Mouse (Mus musculus) cerebellum, adult 9-10 months (tissue): ENCODE data around the gene Angptl8.
"Not testable (repeated sequence)": the region's sequence is repeated elsewhere in the genome, so short reads cannot be mapped to it uniquely, and the experiment has no call there.

Experiments used
- DNase-seq: peaks from one replicate; pipeline ENCODE4 v3.0.0; 2022

The Angptl8 gene

GRCm38 (mm10) chr9:21851084-21851483, 15.8 kb downstream of the Angptl8 start:
- no peak for DNase-seq

GRCm38 (mm10) chr9:21852128-21853091, 17.1 kb downstream of the Angptl8 start, which contains the start of gene Dock6:
Dock6 (minus strand) TSS chr9:21852635.
- peak; percentile 65 for DNase-seq

DNA sequence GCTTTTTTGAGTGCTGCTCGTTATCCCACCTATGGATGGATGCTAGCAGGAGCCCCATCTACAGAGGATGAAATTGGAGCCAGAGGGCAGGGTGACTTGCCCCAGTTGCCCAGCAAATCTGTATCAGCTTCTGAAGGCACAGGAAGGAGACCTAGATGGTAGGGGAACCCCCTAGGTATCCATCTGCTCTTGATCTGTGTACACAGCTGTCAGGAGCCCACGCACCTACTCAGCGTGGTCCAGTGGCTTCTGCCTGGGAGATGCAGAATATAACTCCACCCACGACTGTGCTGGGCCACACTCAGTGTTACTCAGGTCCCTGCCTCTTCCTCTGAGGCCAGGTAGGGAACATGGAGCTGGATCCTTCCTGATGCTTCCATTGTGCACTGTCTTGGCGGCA, 18.7 kb downstream of the Angptl8 start:
- DNase-seq = no peak

GRCm38 (mm10) chr9:21854894-21855293, 19.6 kb downstream of the Angptl8 start:
- DNase-seq = no peak

DNA sequence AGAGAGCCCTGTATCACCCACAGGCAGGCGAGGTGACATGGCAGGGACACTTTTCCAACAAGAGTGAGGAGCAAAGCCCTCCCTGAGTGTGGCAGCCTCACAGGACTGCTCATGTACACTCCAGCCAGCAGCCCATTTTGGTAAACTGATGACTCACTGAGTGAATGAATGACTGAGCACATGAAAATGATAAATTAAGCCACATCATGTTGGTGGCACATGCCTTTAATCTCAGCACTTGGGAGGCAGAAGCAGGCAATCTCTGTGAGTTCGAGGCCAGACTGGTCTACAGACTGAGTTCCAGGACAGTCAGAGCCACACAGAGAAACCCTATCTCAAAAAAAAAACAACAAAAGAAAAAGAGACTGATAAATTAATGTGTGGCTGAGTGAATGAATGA, 22.2 kb downstream of the Angptl8 start:
- DNase-seq = no peak

GRCm38 (mm10) chr9:21858084-21858483, 22.8 kb downstream of the Angptl8 start:
- no peak for DNase-seq

DNA sequence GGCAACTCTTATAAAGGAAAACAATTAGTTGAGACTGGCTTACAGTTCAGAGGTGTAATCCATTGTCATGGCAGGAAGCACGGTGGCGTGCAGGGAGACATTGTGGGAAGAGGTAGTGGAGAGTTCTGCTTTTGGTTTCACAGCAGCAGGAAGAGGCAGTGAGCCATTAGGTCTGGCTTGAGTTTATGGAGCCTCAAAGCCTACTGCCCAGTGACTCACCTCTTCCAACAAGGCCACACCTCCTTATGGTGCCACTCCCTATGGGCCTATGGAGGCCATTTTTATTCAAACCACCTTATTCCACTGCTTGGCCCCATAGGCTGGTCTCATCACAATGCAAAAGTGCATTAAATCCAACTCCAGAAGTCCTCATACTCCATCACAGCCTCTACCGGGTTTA, 24.3 kb downstream of the Angptl8 start:
- no peak for DNase-seq

DNA sequence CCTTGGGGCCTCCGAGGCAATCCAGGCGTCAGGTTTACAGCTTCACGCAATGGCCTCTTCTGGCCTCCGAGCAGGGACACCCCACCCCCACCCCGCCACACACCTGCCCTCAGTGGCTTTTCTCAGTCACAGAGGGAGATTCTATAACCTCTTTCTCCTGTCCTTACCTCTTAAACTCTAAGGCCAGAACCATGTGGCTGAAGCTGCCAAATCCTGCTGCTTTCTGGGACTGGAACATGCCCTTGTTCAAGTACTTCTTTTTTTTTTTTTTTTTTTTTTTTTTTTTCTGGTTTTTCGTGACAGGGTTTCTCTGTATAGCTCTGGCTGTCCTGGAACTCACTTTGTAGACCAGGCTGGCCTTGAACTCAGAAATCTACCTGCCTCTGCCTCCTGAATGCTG, 25.0 kb downstream of the Angptl8 start:
- DNase-seq = not testable (repeated sequence)

- DNase-seq = no peak
Measured at GRCm38 (mm10) chr9:21862181-21862580, 26.9 kb downstream of the Angptl8 start.

DNA sequence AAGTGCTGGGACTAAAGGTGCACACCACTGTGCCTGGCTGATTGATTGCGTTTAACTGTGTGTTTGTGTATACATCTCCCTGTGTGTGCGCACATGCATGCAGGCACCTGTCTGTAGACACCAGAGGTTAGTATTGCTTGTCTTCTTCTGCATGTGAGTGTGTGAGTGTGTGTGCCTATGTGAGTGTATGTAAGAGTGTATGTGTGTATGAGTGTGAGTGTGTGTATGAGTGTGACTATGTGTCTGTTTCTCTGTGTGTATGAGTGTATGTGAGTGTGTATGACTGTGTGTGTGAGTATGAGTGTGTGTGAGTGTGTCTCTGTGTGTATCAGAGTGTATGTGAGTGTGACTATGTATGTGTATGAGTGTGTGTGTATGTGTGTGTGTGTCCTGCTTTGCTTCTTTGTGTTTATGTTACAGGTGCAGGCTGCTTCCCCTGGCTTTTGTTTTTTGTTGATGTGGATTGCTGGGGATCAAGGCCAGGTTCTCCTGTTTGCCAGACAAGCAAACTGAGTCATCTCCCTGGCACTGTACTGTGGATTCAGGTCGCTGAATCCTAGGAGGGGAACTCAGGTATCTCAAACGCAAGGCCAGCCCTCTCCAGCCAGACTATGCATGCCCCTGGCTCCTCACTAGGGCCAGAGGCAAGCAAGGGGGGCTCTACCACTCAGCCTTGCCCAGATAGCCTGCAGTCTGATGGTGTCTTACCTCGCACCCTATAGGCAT, 30.5 kb downstream of the Angptl8 start:
- no peak for DNase-seq

- DNase-seq = no peak
Measured at GRCm38 (mm10) chr9:21866641-21867040, 31.3 kb downstream of the Angptl8 start.

- no peak for DNase-seq
Measured at GRCm38 (mm10) chr9:21867726-21868125, 32.4 kb downstream of the Angptl8 start.

DNA sequence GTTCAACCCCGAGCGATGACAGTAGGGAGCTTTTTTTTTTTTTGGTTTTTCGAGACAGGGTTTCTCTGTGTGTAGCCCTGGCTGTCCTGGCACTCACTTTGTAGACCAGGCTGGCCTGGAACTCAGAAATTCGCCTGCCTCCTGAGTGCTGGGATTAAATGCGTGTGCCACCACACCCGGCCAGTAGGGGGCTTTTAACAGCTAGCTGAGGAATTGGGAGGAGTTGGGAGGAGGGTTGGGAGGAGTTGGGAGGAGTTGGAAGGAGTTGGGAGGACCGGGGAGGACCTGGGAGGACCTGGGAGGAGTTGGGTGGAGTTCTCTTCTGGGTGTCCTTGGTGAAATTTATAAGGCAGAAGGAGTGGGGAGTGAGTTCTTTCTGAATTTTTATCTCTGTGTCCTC, 34.0 kb downstream of the Angptl8 start:
- DNase-seq = peak; percentile 59

- DNase-seq = peak; percentile 68
Measured at GRCm38 (mm10) chr9:21870879-21871524, 35.7 kb downstream of the Angptl8 start.

GRCm38 (mm10) chr9:21872204-21872603, 36.9 kb downstream of the Angptl8 start:
- DNase-seq = no peak

DNA sequence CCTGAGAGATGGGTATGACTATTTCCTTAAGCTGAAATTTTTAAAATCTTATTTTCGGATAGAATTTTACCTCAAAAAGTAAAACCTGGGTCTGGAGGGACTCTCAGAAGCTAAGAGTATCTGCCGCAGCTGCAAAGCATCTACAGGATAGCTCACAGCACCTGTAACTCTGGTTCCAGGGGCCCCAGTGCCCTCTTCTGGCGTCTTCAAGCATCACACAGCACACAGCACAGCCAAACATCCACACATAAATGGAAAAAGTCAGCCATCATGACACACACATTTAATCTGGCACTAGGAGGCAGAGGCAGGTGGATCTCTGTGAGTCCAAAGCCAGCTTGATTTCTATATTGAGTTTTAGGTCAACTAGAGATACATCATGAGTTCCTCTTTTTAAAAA, 41.3 kb downstream of the Angptl8 start:
- no peak for DNase-seq
